Mouse (Mus musculus): ENCODE measurements around the gene Hist1h3d. TPM values are rescaled to one million over a fixed set of nuclear protein-coding genes. Genes with fewer than 3 reads are reported as not detected.

Gene Hist1h3d
- polyA plus RNA-seq (2017; shearing (Covaris generic)): under 1 TPM in 1 of 2 experiments, not detected in 1; 0.23 TPM

DNA sequence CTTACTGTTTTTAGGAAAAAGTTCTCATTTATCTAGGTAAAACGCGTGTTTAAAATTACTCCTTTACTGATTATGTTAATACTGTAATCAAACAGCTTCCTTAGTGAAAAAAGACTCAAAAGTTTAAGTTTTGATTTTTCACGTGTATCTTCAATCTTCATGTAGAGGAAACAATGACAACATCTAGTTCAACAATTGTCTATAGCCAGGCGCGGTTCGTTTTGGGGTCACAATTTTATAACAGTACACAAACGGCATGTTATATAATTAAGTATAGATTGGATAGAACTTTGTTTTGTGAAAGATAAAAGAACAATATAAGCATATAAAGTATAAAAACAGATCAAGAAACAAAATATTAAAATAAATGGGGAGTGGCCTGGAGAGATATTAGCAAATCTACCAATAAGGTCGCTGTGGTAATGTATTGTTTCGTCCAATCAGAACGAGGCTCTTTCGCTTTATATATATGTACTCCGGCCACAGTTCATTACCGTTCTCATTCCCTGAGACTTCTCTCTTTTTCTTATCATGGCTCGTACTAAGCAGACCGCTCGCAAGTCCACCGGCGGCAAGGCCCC, at the start of gene Hist1h3d:
Hist1h3d (plus strand) TSS at position 493 of the 581 bp plus-strand sequence.

DNA sequence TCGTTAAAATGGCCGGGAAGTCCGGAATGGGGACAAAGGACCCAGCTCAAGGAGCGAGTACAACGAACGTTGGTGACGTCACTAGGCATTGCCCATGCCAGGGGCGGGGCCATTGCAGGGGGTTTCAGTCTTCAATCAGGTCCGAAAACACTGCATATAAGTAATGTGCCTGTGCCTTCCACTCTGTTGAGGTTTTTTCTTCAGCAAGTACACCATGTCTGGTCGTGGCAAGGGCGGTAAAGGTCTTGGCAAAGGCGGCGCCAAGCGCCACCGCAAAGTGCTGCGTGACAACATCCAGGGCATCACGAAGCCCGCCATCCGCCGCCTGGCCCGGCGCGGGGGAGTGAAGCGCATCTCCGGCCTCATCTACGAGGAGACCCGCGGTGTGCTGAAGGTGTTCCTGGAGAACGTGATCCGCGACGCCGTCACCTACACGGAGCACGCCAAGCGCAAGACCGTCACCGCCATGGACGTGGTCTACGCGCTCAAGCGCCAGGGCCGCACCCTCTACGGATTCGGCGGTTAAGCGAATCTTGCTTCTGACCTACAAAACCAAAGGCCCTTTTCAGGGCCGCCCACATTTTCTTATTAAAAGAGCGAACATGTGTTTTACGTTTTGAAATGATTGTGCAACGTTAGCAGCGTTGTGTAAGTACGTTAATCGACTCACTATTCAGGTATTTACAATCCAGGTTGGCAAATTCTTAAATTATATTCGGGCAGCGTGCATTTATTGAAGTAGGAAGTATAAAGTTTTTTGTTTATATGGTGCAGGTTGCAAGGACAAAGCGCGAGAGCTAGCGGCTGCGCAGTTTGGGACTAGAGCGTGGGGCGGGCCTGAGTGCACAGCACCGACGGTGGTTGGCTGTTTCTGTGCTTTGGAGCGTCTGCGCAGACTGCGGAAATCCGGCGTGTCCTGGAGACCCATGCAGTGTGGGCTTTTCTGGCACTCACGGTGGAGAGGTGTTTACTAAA, 44.4 kb upstream of the Hist1h3d start, which contains the start of gene Hist1h4h:
Hist1h4h (plus strand) TSS at position 150 of the 975 bp plus-strand sequence.

DNA sequence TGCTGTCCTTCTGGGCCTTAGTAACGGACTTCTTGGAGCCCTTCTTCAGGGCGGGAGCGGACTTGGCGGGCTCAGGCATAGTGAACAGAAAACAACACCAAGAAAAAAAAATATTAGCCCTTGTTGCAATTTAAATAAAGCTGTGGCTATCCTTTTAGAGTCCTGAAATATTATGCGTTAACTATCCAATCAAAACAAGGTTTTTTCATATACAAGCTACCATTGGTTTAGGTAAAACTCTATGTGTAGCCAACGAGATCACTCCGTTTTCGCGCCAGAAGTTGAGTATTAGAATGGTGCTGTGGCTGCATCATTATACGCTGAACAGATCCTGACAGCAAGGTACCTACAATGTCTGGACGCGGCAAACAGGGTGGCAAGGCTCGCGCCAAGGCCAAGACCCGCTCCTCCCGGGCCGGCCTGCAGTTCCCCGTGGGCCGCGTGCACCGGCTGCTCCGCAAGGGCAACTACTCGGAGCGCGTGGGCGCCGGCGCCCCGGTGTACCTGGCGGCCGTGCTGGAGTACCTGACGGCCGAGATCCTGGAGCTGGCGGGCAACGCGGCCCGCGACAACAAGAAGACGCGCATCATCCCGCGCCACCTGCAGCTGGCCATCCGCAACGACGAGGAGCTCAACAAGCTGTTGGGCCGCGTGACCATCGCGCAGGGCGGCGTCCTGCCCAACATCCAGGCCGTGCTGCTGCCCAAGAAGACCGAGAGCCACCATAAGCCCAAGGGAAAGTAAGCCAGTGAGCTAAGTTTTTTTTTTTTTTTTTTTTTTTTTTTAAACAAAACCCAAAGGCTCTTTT, 41.8 kb upstream of the Hist1h3d start, which contains the start of gene Hist1h2af:
Hist1h2af (plus strand) TSS at position 347 of the 808 bp plus-strand sequence.

DNA sequence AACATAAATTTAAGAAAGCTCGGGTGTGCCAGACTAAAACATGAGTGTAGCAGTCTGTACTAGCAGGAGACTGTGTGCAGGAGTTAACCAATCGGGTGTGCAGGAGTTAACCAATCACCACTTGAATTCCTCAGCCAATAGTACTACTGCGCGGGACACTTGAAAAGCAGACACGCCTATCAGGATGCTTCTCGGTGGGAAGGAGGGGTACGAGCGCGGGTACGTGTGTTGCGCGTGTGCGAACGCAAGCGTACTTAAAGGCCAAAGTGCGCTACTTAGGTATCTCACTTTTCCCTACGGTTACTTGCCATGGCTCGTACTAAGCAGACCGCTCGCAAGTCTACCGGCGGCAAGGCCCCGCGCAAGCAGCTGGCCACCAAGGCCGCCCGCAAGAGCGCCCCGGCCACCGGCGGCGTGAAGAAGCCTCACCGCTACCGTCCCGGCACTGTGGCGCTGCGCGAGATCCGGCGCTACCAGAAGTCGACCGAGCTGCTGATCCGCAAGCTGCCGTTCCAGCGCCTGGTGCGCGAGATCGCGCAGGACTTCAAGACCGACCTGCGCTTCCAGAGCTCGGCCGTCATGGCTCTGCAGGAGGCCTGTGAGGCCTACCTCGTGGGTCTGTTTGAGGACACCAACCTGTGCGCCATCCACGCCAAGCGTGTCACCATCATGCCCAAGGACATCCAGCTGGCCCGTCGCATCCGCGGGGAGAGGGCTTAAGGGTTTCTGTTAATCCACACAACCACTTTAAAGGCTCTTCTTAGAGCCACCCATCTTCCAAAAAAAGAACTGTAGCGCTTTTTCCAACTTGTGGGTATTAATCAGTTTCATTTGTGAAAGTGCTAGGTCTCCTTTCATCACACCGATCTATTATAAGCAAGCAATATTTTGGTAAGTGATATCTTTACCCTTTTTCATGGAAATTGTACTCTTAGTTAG, 40.2 kb upstream of the Hist1h3d start, which contains the start of gene Hist1h3g:
Hist1h3g (plus strand) TSS at position 286 of the 939 bp plus-strand sequence.

DNA sequence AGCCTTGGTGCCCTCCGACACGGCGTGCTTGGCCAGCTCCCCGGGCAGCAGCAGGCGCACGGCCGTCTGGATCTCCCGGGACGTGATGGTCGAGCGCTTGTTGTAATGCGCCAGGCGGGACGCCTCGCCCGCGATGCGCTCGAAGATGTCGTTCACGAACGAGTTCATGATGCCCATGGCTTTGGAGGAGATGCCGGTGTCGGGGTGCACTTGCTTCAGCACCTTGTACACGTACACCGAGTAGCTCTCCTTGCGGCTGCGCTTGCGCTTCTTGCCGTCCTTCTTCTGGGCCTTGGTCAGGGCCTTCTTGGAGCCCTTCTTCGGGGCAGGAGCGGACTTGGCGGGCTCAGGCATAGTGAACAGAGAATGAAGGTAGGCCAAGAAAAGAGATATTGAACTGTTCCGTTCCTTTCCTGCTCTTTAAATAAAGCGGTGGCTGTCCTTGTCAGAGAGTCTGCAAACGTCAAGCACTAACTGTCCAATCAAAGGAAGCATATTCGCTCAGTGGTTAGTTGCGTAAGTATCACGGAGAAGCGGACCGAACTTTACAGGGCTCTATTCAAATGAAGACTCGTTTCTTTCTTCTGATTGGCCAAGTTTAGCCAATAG, 32.5 kb upstream of the Hist1h3d start, which contains the start of gene Hist1h2bh:
Hist1h2bh (minus strand) TSS at position 394 of the 609 bp plus-strand sequence.

GRCm38 (mm10) chr13:23543965-23544786, 31.4 kb upstream of the Hist1h3d start, which contains the start of gene Hist1h3f:
TSS of gene Hist1h3f (plus strand) at chr13:23544052.

DNA sequence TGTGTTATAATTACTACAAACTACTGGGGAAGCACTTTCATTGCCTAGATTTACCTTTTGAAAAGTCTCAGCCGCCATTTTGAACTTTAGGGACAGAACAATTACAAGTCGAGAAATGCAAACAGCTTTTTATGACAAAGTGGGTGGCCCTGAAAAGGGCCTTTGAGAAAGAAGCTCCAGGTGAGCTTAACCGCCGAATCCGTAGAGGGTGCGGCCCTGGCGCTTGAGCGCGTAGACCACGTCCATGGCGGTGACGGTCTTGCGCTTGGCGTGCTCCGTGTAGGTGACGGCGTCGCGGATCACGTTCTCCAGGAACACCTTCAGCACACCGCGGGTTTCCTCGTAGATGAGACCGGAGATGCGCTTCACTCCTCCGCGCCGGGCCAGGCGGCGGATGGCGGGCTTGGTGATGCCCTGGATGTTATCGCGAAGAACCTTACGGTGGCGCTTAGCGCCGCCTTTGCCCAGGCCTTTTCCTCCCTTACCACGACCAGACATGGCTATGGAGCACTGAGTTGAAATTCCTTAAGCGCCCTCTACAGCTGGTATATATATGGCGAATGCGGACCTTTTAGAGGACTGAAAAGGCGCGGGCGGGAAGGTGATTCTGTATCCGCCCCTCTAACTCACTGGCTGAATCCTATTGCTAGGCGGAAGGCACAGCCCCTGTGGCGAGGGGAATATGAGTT, 24.3 kb upstream of the Hist1h3d start, which contains the start of gene Hist1h4f:
Hist1h4f (minus strand) TSS at position 503 of the 689 bp plus-strand sequence.

GRCm38 (mm10) chr13:23552962-23553361, 22.6 kb upstream of the Hist1h3d start, which contains the start of gene Hist1h1d:
TSS of gene Hist1h1d (plus strand) at chr13:23553262.

DNA sequence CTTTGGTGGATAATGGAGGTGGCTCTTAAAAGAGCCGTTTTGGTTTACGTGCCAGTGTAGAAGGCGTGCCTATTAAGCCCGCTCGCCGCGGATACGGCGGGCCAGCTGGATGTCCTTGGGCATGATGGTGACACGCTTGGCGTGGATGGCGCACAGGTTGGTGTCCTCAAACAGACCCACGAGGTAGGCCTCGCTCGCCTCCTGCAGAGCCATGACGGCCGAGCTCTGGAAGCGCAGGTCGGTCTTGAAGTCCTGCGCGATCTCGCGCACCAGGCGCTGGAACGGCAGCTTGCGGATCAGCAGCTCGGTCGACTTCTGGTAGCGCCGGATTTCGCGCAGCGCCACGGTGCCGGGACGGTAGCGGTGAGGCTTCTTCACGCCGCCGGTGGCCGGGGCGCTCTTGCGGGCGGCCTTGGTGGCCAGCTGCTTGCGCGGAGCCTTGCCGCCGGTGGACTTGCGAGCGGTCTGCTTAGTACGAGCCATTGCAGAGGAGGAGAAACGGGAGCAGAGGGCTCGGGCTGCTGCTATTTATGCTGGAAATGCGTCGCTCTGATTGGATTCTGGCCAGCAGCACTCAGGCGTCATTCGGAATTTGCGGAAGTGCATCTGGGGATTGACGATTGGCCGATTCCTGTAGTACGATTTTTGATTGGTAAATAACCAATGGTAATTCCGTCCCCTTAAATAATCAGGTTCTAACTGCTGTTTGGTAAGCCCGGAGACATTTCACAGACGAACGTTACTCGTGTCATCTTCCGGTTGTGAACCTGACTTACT, 13.5 kb upstream of the Hist1h3d start, which contains the start of gene Hist1h3e:
Hist1h3e (minus strand) TSS at position 487 of the 777 bp plus-strand sequence.

DNA sequence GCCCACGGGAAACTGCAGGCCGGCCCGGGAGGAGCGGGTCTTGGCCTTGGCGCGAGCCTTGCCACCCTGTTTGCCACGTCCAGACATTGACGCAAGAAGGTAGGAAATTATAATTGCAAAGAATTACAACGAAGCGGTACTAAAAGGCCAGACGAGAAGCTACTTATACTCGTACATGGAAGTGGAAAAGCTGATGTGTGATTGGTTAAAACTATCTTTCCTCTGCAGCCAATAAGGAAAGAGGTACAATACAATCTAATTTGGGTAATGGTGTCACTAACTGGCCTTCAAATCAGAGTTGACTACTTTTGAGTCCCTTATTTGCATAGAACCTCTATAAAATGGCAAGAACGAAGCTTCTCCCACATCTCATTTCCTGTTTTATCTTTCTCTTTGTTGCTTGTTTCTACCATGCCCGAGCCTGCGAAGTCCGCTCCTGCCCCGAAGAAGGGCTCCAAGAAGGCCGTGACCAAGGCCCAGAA, 4.5 kb upstream of the Hist1h3d start, which contains the start of the genes Hist1h2ae and Hist1h2bg:
Hist1h2ae (minus strand) TSS at position 199 of the 482 bp plus-strand sequence.
Hist1h2bg (plus strand) TSS at position 375 of the 482 bp plus-strand sequence.

DNA sequence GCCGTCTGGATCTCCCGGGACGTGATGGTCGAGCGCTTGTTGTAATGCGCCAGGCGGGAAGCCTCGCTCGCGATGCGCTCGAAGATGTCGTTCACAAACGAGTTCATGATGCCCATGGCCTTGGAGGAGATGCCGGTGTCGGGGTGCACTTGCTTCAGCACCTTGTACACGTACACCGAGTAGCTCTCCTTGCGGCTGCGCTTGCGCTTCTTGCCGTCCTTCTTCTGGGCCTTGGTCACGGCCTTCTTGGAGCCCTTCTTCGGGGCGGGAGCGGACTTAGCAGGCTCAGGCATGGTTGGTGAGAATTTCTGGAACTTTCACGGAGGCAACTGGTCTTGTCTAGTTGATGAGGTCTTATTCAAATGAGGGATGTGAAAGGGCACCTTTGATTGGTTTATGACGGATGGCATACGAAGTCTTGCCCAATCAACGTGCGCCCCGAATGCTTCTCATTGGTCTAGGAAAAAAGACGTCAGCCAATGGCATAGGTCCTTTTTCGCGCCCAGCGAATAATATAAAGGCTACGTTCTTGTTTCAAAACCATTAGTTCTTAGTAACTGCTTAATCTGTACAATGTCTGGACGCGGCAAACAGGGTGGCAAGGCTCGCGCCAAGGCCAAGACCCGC, 1.6 kb upstream of the Hist1h3d start, which contains the start of the genes Hist1h2bf and Hist1h2ad:
Hist1h2bf (minus strand) TSS at position 299 of the 627 bp plus-strand sequence.
Hist1h2ad (plus strand) TSS at position 484 of the 627 bp plus-strand sequence.

DNA sequence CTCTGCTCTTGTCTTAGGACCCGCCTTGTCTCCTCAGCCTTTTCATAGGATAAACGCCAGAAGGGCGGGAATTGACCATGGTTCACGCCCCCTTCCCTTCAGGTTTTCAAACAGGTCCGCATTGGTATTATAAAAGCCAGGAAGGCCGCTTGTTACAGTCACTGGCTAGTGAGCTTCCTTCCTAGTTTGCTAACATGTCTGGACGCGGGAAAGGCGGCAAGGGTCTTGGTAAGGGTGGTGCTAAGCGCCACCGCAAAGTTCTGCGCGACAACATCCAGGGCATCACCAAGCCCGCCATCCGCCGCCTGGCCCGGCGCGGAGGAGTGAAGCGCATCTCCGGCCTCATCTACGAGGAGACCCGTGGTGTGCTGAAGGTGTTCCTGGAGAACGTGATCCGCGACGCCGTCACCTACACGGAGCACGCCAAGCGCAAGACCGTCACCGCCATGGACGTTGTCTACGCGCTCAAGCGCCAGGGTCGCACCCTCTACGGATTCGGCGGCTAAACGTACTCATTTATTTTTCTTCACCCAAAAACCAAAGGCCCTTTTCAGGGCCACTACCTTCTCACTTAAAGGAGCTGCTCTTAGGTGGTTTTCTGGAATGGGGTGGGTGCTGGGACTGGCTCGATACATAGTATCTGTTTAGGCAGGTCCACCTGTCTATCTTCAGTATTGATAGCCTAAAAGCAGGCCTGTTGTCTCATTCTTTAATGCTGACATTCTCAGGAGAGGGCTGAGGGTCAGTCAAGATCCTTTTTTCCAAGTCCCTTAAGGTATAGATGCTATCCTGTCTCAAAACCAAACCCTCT, 6.0 kb downstream of the Hist1h3d start, which contains the start of gene Hist1h4d:
Hist1h4d (plus strand) TSS at position 191 of the 811 bp plus-strand sequence.

DNA sequence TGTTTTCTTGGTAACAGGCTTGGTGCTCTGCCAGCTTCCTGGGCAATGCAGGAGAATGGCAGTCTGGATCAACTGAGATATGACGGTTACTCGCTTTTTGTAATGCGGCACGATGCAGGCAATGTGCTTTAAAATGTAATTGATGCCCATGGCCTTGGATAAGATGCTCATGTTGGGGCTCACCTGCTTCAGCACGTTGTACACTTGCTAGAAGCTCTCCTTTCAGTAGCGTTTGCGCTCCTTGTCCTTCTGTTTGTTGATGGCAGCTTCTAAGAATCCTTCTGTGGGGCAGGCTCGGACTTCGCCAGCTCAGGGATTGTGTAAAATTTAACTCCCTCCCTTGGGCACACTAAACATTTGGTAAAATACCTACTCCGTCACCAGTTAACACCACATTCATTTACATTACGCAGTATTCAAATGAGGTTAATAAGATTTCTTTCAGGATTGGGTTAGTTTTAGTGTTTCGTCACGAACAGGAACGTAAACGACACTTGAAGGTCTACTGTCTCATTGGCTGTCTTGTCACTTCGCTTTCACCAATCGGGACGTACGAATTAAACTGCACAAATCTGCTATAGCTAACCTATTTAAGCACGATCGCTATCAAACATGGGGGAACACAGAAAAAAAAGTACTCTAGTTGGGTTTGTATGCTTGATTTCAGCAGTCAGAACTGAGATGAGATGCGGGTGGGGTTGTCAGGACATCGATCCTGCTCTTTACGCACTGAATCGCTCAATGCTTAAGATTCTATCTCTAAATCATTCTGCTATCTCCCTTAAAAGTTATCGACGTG, 45.4 kb downstream of the Hist1h3d start, which contains the start of gene Hist1h2be:
Hist1h2be (minus strand) TSS at position 392 of the 799 bp plus-strand sequence.

GRCm38 (mm10) chr13:23622175-23622671, 46.7 kb downstream of the Hist1h3d start, which contains the start of gene Hist1h1e:
TSS of gene Hist1h1e (minus strand) at chr13:23622558.

